In the genomic region with DNA sequence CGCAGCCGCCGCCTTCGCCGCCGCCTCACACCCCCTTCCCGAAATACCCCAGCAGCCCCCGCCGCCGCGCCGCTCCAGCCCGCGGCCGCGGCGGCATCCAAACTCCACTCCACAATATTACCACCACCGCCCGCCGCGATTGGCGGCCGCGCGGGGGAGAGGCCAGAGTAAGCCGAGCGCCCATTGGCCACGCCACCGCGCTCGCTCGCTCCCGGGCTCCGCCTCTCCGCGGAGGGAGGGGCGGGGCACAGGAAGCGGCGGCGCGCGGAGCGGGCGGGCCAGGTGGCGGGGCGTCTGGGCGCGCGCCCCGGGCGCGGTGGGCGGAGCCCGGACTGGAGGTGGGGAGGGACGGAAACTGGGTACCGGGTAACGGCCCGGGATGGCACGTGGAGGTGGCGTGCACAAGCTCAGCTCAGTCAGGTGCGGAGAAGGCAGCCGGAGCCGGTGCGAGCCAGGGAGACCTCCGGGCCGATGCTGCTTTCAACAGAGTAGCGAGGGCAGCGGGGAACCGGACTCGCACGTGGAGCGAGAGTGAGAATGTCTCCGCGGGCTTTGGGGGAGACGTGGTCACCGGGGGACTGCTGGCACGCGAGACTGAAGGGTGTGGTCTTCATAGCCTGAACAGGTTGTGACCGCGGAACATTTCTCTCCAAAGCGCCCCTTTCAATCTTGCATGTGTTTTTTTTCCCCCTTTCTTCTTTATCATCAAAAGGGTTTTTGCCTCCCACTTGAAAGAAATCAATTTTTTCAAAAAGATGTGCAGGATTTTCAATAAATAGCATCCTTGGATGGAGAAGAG, we compare ENCODE assay signal across 8 mouse cellular contexts. TPM values are rescaled to one million over a fixed set of nuclear protein-coding genes. Genes with fewer than 3 reads are reported as not detected.
DNase-seq lines count a peak whose midpoint lies in the region; ATAC-seq and TF ChIP-seq lines count a peak whose summit lies in the region.

A gene (minus strand): TSS at position 81 of the 799 bp plus-strand sequence.

- H3K27me3 ChIP-seq in embryonic facial prominence, embryonic 15.5 days = no peaks in the 10 kb centered on the region
- no peaks in the 10 kb centered on the region for H3K27me3 ChIP-seq in limb, embryonic 14.5 days (ENCODE audit: control insufficient read depth, insufficient read depth, low read length)
- no peaks in the 10 kb centered on the region for H3K27me3 ChIP-seq in midbrain, postnatal 0 days (ENCODE audit: insufficient read depth, low read length)

- ATAC-seq in embryonic facial prominence, embryonic 15.5 days (ENCODE audit: insufficient number of reproducible peaks, low FRiP score, low TSS enrichment, low read depth) = peak; percentile 99
- peak; percentile 99 for ATAC-seq in limb, embryonic 14.5 days (ENCODE audit: low FRiP score, low read depth)
- peak; percentile 98 for ATAC-seq in midbrain, postnatal 0 days (ENCODE audit: low FRiP score)

- peak; percentile 89 for DNase-seq in 416B (ENCODE audit: low read depth)
- DNase-seq in heart, adult 8-10 months (ENCODE audit: low spot score) = peak; percentile 86
- DNase-seq in kidney, adult 9 months = peak; percentile 95
- peak; percentile 96 for DNase-seq in limb, embryonic 14.5 days (ENCODE audit: low spot score)
- DNase-seq in midbrain, postnatal 0 days (ENCODE audit: low spot score) = peak; percentile 98
- DNase-seq in spleen, postnatal 14 days (ENCODE audit: low spot score in 2 of 2) = peak; percentile 91 to 94

- TF ChIP-seq POLR2A in bone marrow, adult 2 months (IDR thresholded peaks at IDR 0.05; ENCODE audit: borderline replicate concordance, control insufficient read depth, low read depth, low read length) = peak; percentile 43; the same call in 1 of the 2 replicates
- TF ChIP-seq POLR2A in limb, embryonic 14.5 days (IDR thresholded peaks at IDR 0.05; ENCODE audit: borderline replicate concordance, extremely low read depth, insufficient read depth, insufficient read length) = peak; percentile 73; the same call in 1 of the 2 replicates

- peak within 1 kb of the TSS; percentile 66 for H3K9ac ChIP-seq in embryonic facial prominence, embryonic 15.5 days
- H3K9ac ChIP-seq in limb, embryonic 14.5 days (ENCODE audit: low read depth, low read length, severe bottlenecking) = peak within 1 kb of the TSS; percentile 77
- peak within 1 kb of the TSS; percentile 83 for H3K9ac ChIP-seq in midbrain, postnatal 0 days (replicated peaks; ENCODE audit: low read length, poor library complexity, severe bottlenecking)

- H3K4me2 ChIP-seq in embryonic facial prominence, embryonic 15.5 days (replicated peaks) = peak within 1 kb of the TSS; percentile 88
- H3K4me2 ChIP-seq in limb, embryonic 14.5 days (replicated peaks; ENCODE audit: low read depth, low read length, severe bottlenecking) = peak within 1 kb of the TSS; percentile 81
- H3K4me2 ChIP-seq in midbrain, postnatal 0 days (ENCODE audit: low read depth, low read length, poor library complexity, severe bottlenecking) = peak within 1 kb of the TSS; percentile 84

- H3K9me3 ChIP-seq in embryonic facial prominence, embryonic 15.5 days (replicated peaks) = no peaks in the 10 kb centered on the region
- no peaks in the 10 kb centered on the region for H3K9me3 ChIP-seq in limb, embryonic 14.5 days (ENCODE audit: control insufficient read depth, low read length)
- no peaks in the 10 kb centered on the region for H3K9me3 ChIP-seq in midbrain, postnatal 0 days (ENCODE audit: low read length)

- no peaks in the 10 kb centered on the region for H3K4me1 ChIP-seq in bone marrow, adult 2 months (ENCODE audit: control insufficient read depth, insufficient read depth, low read length)
- no peaks in the 10 kb centered on the region for H3K4me1 ChIP-seq in embryonic facial prominence, embryonic 15.5 days
- H3K4me1 ChIP-seq in limb, embryonic 14.5 days (ENCODE audit: control insufficient read depth, insufficient read depth, low read length) = no peaks in the 10 kb centered on the region
- no peaks in the 10 kb centered on the region; the same call in 1 of the 2 replicates for H3K4me1 ChIP-seq in midbrain, postnatal 0 days (ENCODE audit: insufficient read depth, low read length)

- TF ChIP-seq CTCF in bone marrow, adult 2 months (IDR thresholded peaks at IDR 0.05; ENCODE audit: control insufficient read depth, insufficient read depth, low read length) = no peak
- no peak for TF ChIP-seq CTCF in midbrain, postnatal 0 days (IDR thresholded peaks at IDR 0.05)

- WGBS in bone marrow, adult 2 months = under 1% methylated on average over 79 of the region's 81 CpGs
- WGBS in embryonic facial prominence, embryonic 15.5 days = under 1% methylated on average over 81 of the region's 81 CpGs
- WGBS in limb, embryonic 14.5 days = under 1% methylated on average over 58 of the region's 81 CpGs
- under 1% methylated on average over 59 of the region's 81 CpGs for WGBS in midbrain, postnatal 0 days

- peak within 1 kb of the TSS; percentile 79; the same call in 1 of the 2 replicates for H3K27ac ChIP-seq in bone marrow, adult 2 months (ENCODE audit: control insufficient read depth, insufficient read depth, low read depth, low read length, poor library complexity)
- H3K27ac ChIP-seq in embryonic facial prominence, embryonic 15.5 days (replicated peaks) = peak within 1 kb of the TSS; percentile 91
- H3K27ac ChIP-seq in limb, embryonic 14.5 days (replicated peaks; ENCODE audit: low read depth, low read length) = peak within 1 kb of the TSS; percentile 89
- peak within 1 kb of the TSS; percentile 91 for H3K27ac ChIP-seq in midbrain, postnatal 0 days (ENCODE audit: low read depth, low read length)

- H3K4me3 ChIP-seq in bone marrow, adult 2 months (replicated peaks; ENCODE audit: control insufficient read depth, low read depth, low read length) = peak within 1 kb of the TSS; percentile 98
- H3K4me3 ChIP-seq in embryonic facial prominence, embryonic 15.5 days (replicated peaks) = peak within 1 kb of the TSS; percentile 96
- H3K4me3 ChIP-seq in limb, embryonic 14.5 days (replicated peaks; ENCODE audit: low read length) = peak within 1 kb of the TSS; percentile 85
- H3K4me3 ChIP-seq in midbrain, postnatal 0 days (ENCODE audit: low read depth, low read length) = peak within 1 kb of the TSS; percentile 97

- no peaks in the 10 kb centered on the region for H3K36me3 ChIP-seq in embryonic facial prominence, embryonic 15.5 days
- no peaks in the 10 kb centered on the region for H3K36me3 ChIP-seq in limb, embryonic 14.5 days (ENCODE audit: control insufficient read depth, insufficient read depth, low read length)
- no peaks in the 10 kb centered on the region for H3K36me3 ChIP-seq in midbrain, postnatal 0 days (ENCODE audit: insufficient read depth, low read length)

RNA-seq across cellular contexts. Expression of the gene that starts here (rescaled TPM):
- polyA plus RNA-seq in bone marrow, adult 2 months (2011; ENCODE audit: insufficient read depth, insufficient read length, low replicate concordance, missing spikeins) = 13.4 and 20.6 TPM in 2 replicates
- polyA plus RNA-seq in embryonic facial prominence, embryonic 15.5 days (2015; fragmentation: Nextera tagmentation; extraction: Ambion mirVana) = 8.6 and 9.8 TPM in 2 replicates
- total RNA-seq in heart, adult 8-10 months (2022) = 10 to 100 TPM; 25.0 to 34.2 (median 29.3) TPM
- 16.6 and 17.2 TPM in 2 replicates for polyA plus RNA-seq in limb, embryonic 14.5 days (2012; rRNA removed)
- 11.7 and 12.7 TPM in 2 replicates for polyA plus RNA-seq in limb, embryonic 14.5 days (2014; fragmentation: Nextera tagmentation; extraction: Ambion mirVana)
- 28.0 and 33.7 TPM in 2 replicates for total RNA-seq in midbrain, postnatal 0 days (2014; rRNA removed)
- polyA plus RNA-seq in midbrain, postnatal 0 days (2015; fragmentation: Nextera tagmentation; extraction: Ambion mirVana) = 6.9 and 7.3 TPM in 2 replicates

Comparison
In these comparisons a context has a peak if more than half of its experiments do, and no peak if none do; other contexts are left out.
1. Peak in every context shown above with its lines: DNase-seq, ATAC-seq, H3K4me3 ChIP-seq and H3K27ac ChIP-seq.